Mouse (Mus musculus) Patski (cell line): ENCODE data around the gene Abca1. TPM values are rescaled to one million over a fixed set of nuclear protein-coding genes. Genes with fewer than 3 reads are reported as not detected.
A peak's percentile ranks its signal among the peaks of the same experiment; 100 is the strongest.

Source experiments
- ATAC-seq: fragments of 100-300 bp; one replicate; pipeline ENCODE4 v1.8.0; 2021
- CTCF ChIA-PET: fragments of 350-600 bp; sonication (Branson Sonifier 250); formaldehyde crosslinking; loops from one replicate; lab custom pipeline; 2022; ENCODE audit warnings: inconsistent platforms; lab: Charles Lee
- POLR2A ChIA-PET: fragments of 350-600 bp; sonication (Branson Sonifier 250); formaldehyde crosslinking; loops from one replicate; lab custom pipeline; 2022; ENCODE audit warnings: antibody characterized with exemption, inconsistent platforms; lab: Charles Lee
- DNase-seq: peaks from one replicate; pipeline ENCODE4 v3.0.0-alpha.2; 2011; ENCODE audit warnings: low read depth, low spot score
- H3K27me3 ChIP-seq: fragments of 371-371 bp; one replicate; pipeline ENCODE4 v1.5.1; 2021
- CTCF ChIP-seq: fragments of 100-300 bp; IDR thresholded peaks from one replicate; pipeline ENCODE4 v1.5.1; 2021
- in situ Hi-C: fragments of 300-500 bp; cut with MboI; formaldehyde crosslinking; loops from 3 replicates; pipeline ENCODE4 v1.11.1; 2018; ENCODE audit warnings: low pct_unique_long_range_greater_than_20kb, mixed read lengths
- polyA plus RNA-seq: library from polyadenylated mRNA; unstranded; gene quantifications from one replicate; pipeline ENCODE4 v1.2.3, GENCODE M21; 2021

The Abca1 gene
- polyA plus RNA-seq, 1 experiment from 2014 or later = 78.1 TPM

DNA sequence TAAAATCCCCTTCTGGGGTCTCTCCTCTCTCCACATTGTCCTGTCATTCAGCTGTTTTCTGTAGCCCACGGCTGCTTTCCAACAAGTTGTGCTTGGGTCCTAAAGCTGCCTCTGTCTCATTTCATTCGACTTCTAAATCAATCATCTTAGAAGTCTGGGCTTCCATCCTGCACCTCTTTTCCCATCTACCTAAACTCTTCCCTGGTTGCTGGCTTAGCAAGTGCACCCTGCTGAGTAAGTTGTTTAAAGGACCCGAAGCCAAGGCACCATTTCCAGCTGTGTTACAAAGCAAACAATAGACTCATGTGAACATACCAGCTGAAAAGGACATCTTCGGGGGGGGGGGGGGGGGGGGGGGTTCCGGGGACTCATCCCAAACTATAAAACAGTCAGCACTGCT lies 7.0 kb downstream of the Abca1 start:
- CTCF ChIA-PET = no interaction called here
- H3K27me3 ChIP-seq = no peaks in the 10 kb centered on the region
- DNase-seq = no peak
- TF ChIP-seq CTCF = no peak
- ATAC-seq = no peak
- POLR2A ChIA-PET = no interaction called here
- in situ Hi-C loops = no loop called here

DNA sequence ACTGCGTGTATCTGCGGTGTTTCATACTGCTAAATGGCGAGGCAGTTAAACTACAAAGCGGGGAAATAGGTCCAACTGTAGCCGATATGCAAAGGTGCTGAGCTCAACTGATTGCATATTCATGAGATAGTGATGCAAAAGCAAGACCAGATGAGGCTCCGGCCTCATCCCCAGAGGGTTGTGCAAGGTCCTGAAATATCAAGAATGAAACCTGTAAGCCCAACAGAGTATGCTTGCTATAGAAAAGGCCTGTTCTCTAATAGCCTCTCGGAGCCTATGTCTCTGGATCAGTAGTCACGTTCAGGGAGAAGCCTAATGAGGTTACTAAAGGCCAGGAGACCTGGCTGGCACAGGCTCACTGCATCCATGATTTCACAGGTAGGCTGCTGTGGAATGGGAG lies 9.2 kb downstream of the Abca1 start:
- ChIA-PET CTCF (interaction anchor here (1.3 kb wide), 1 partner anchor 32 kb away, joined by 3 read pairs; no protein-coding TSS in a partner anchor), POLR2A (interaction anchor here (1.5 kb wide), 1 partner anchor 207 kb away, joined by 3 read pairs; no protein-coding TSS in a partner anchor)
- no peak for ATAC-seq
- in situ Hi-C loops = no loop called here
- no peak for DNase-seq
- TF ChIP-seq CTCF = no peak
- H3K27me3 ChIP-seq = no peaks in the 10 kb centered on the region

- no peak for ATAC-seq
- ChIA-PET POLR2A (no interaction called here), CTCF (no interaction called here)
- no peak for DNase-seq
- no peak for TF ChIP-seq CTCF
- in situ Hi-C loops = no loop called here
- no peaks in the 10 kb centered on the region for H3K27me3 ChIP-seq
These were observed 10.1 kb downstream of the Abca1 start for GRCm38 (mm10) chr4:53149644-53150043.

GRCm38 (mm10) chr4:53148817-53149216 lies 10.9 kb downstream of the Abca1 start:
- ChIA-PET POLR2A (no interaction called here), CTCF (interaction anchor here (1.6 kb wide), 1 partner anchor 27 kb away, joined by 3 read pairs; no protein-coding TSS in a partner anchor)
- no peaks in the 10 kb centered on the region for H3K27me3 ChIP-seq
- in situ Hi-C loops = no loop called here
- no peak for ATAC-seq
- no peak for TF ChIP-seq CTCF
- no peak for DNase-seq

- ChIA-PET POLR2A (no interaction called here), CTCF (interaction anchor here (1.0 to 1.6 kb wide), 2 partner anchors 18 to 28 kb away, joined by 3 read pairs; no protein-coding TSS in a partner anchor)
- no peak for TF ChIP-seq CTCF
- DNase-seq = no peak
- ATAC-seq = peak; percentile 47
- in situ Hi-C loops = no loop called here
- H3K27me3 ChIP-seq = no peaks in the 10 kb centered on the region
These were observed 12.2 kb downstream of the Abca1 start for GRCm38 (mm10) chr4:53147454-53147853.

DNA sequence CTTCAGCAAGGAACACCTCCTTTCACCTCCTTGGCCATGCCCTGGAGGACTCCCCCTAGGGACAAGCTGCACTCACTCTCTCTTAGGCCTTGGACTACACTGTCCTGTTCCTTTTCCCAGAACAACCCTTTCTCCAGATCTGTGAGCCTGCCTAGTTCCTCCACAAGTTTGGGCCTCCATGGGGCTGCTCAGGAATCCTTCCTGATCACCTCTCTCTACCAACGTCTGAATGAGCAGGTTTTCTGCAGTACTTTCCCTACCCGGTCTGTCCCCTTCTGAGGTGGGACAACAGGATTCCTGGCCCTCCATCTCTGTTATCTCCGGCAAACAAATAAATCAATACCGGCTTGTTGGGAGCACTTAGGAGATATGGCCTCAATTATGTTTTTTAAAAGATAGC lies 12.6 kb downstream of the Abca1 start:
- H3K27me3 ChIP-seq = no peaks in the 10 kb centered on the region
- DNase-seq (no peak), ATAC-seq (no peak)
- in situ Hi-C loops = no loop called here
- TF ChIP-seq CTCF = no peak
- POLR2A ChIA-PET = no interaction called here
- CTCF ChIA-PET = interaction anchor here (1.6 kb wide), 1 partner anchor 29 kb away, joined by 3 read pairs; no protein-coding TSS in a partner anchor

- in situ Hi-C loops = no loop called here
- ChIA-PET POLR2A (no interaction called here), CTCF (no interaction called here)
- ATAC-seq (no peak), DNase-seq (no peak)
- no peak for TF ChIP-seq CTCF
- H3K27me3 ChIP-seq = no peaks in the 10 kb centered on the region
These were observed 13.3 kb downstream of the Abca1 start for GRCm38 (mm10) chr4:53146227-53146949.

DNA sequence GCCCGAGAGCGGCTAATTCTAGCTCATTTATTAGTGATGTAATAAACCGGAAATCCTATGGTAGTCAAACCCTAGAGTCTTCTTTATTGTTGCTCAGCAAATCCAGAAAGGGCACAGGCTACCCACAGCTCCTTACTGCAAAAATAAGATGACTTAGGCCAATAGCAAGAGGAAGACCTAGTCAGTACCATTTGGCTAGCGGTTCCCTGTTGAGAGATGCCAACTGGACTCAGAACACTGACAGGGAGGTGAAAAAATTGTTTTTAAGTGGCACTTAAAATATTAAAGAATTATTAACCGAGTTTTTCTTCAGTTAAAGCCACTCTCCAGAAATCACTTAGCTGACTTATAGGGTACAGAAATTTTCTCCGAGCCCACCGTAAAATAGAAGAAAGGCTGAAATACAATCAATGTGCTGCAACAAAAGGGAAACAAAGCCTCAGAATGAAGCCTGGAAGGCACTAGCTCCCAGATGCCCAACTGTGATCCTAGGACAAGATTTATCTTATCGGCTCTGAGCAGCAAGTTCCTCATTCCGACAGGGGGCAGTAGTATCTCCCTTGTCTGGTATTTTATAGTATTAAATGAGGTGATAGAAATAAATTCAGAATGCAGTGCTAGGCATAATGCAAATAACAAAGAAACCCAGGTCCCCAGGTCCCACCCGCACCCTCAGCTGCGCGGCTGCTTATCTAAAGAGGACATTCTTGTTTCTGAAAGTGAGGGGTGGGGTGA lies 14.1 kb downstream of the Abca1 start:
- no peak for TF ChIP-seq CTCF
- ATAC-seq = no peak
- no peak for DNase-seq
- in situ Hi-C loops = no loop called here
- ChIA-PET CTCF (no interaction called here), POLR2A (no interaction called here)
- H3K27me3 ChIP-seq = no peaks in the 10 kb centered on the region

DNA sequence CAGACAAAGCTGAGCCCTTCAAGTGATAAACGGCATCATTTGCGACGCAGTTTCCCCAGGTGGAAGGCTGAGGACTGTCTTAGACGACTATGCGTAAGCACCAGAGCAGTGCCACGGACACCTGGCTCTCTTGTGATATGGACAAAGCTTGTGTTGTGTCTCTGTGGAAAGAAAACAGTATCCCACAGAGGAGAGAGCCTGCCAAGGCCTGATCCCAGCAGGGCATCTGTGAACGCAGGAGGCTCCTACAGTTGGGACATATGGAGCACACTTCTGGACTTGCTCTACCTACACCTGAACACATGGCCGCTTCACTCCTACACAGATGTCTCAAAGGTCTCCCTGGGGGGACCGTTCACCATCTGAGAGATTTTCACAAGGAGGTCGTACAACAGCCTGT lies 15.1 kb downstream of the Abca1 start:
- H3K27me3 ChIP-seq = no peaks in the 10 kb centered on the region
- in situ Hi-C loops = no loop called here
- no peak for TF ChIP-seq CTCF
- no peak for DNase-seq
- no peak for ATAC-seq
- ChIA-PET CTCF (no interaction called here), POLR2A (no interaction called here)

GRCm38 (mm10) chr4:53144021-53144420 lies 15.7 kb downstream of the Abca1 start:
- H3K27me3 ChIP-seq = no peaks in the 10 kb centered on the region
- DNase-seq (no peak), ATAC-seq (no peak)
- POLR2A ChIA-PET = no interaction called here
- in situ Hi-C loops = no loop called here
- TF ChIP-seq CTCF = no peak
- CTCF ChIA-PET = no interaction called here

GRCm38 (mm10) chr4:53140678-53141077 lies 19.0 kb downstream of the Abca1 start:
- ChIA-PET POLR2A (no interaction called here), CTCF (no interaction called here)
- DNase-seq = no peak
- no peaks in the 10 kb centered on the region for H3K27me3 ChIP-seq
- no peak for TF ChIP-seq CTCF
- in situ Hi-C loops = no loop called here
- no peak for ATAC-seq
